Mouse (Mus musculus): ENCODE results near the gene Prdx6. TPM values are rescaled to one million over a fixed set of nuclear protein-coding genes. Genes with fewer than 3 reads are reported as not detected.

Gene Prdx6
- total and polyA plus RNA-seq, 3 experiments, result 102 to 277 (median 232) TPM

- Histone ChIP-seq H3K4me3 (replicated peaks in 1 of 3; ENCODE audit: low read depth in 2 of 3, low read length in 2 of 3, poor library complexity in 1 of 3) (no peak overlapping the region), H3K9ac (ENCODE audit: insufficient read depth, low read depth) (no peak overlapping the region)
These were observed 18.3 kb upstream of the Prdx6 start for GRCm38 (mm10) chr1:161269346-161269745.

GRCm38 (mm10) chr1:161268884-161269283, 17.9 kb upstream of the Prdx6 start:
- peaks cover 0 to 4% of the 10 kb centered on the region in 2 experiments; a peak in 1 of 4 replicates for H3K4me1 ChIP-seq (ENCODE audit: control insufficient read depth in 1 of 2, insufficient read depth in 2 of 2)
- in situ Hi-C loops (cut with MboI; ENCODE audit: low pct_ligation_motif_present, low pct_unique_long_range_greater_than_20kb, low sequenced_read_pairs), result no loop called here
- no peaks in the 10 kb centered on the region for H3K9me3 ChIP-seq (replicated peaks; ENCODE audit: low read length)
- H3K9ac ChIP-seq (ENCODE audit: insufficient read depth, low read depth), result no peak overlapping the region
- dilution Hi-C loops (cut with MboI; ENCODE audit: extremely low pct_ligation_motif_present, extremely low pct_unique_long_range_greater_than_20kb, low sequenced_read_pairs), result no loop called here
- DNase-seq (ENCODE audit: extremely low read depth), result no peak
- no peak overlapping the region for H3K4me2 ChIP-seq (ENCODE audit: insufficient read depth, low read depth, poor library complexity, severe bottlenecking)
- TF ChIP-seq KAT2A (IDR thresholded peaks at IDR 0.05; ENCODE audit: insufficient replicate concordance, low read length), result no peak
- no peak for TF ChIP-seq NRF1 (IDR thresholded peaks at IDR 0.05; ENCODE audit: low read depth, low read length)
- TF ChIP-seq NELFE (IDR thresholded peaks at IDR 0.05; ENCODE audit: low read depth, low read length), result no peak
- TF ChIP-seq GABPA (IDR thresholded peaks at IDR 0.05; ENCODE audit: insufficient replicate concordance, low read depth, low read length), result no peak
- no peak for TF ChIP-seq MEF2A (IDR thresholded peaks at IDR 0.05; ENCODE audit: borderline replicate concordance, low read depth, low read length)
- no peak for TF ChIP-seq SIN3A (IDR thresholded peaks at IDR 0.05; ENCODE audit: low read length)
- TF ChIP-seq POLR2AphosphoS2 (IDR thresholded peaks at IDR 0.05; ENCODE audit: low read depth, low read length), result no peak
- TF ChIP-seq MAX (IDR thresholded peaks at IDR 0.05; ENCODE audit: low read length), result no peak
- no peak for TF ChIP-seq BHLHE40 (IDR thresholded peaks at IDR 0.05; ENCODE audit: low read depth, low read length)
- no peak for TF ChIP-seq MAFK (IDR thresholded peaks at IDR 0.05; ENCODE audit: insufficient replicate concordance, low read length)
- no peak for TF ChIP-seq ELF1 (IDR thresholded peaks at IDR 0.05; ENCODE audit: low read depth, low read length)
- TF ChIP-seq RCOR1 (conservative IDR thresholded peaks at IDR 0.05; ENCODE audit: low read depth, low read length), result no peak
- no peak for TF ChIP-seq HCFC1 (IDR thresholded peaks at IDR 0.05; ENCODE audit: low read depth, low read length)
- no peak for TF ChIP-seq EP300 (IDR thresholded peaks at IDR 0.05; ENCODE audit: low read length)
- TF ChIP-seq E2F4 (IDR thresholded peaks at IDR 0.05; ENCODE audit: insufficient replicate concordance, low read depth, low read length), result no peak
- no peak for TF ChIP-seq RAD21 (IDR thresholded peaks at IDR 0.05; ENCODE audit: low read depth, low read length)
- no peak overlapping the region for H3K27ac ChIP-seq (ENCODE audit: insufficient read depth, low read depth)
- H3K27me3 ChIP-seq (replicated peaks), result no peaks in the 10 kb centered on the region
- H3K4me3 ChIP-seq (replicated peaks in 1 of 3; ENCODE audit: low read depth in 2 of 3, low read length in 2 of 3, poor library complexity in 1 of 3), result no peak overlapping the region
- no peaks in the 10 kb centered on the region for H3K36me3 ChIP-seq (replicated peaks in 1 of 2; ENCODE audit: control insufficient read depth in 1 of 2, insufficient read depth in 1 of 2, low read length in 1 of 2)
- H3K79me2 ChIP-seq (replicated peaks; ENCODE audit: control insufficient read depth, extremely low read depth, insufficient read depth, poor library complexity, severe bottlenecking), result no peaks in the 10 kb centered on the region

More at GRCm38 (mm10) chr1:161269346-161269745, 18.3 kb upstream of the Prdx6 start:
- in situ Hi-C loops (cut with MboI; ENCODE audit: low pct_ligation_motif_present, low pct_unique_long_range_greater_than_20kb, low sequenced_read_pairs), result no loop called here
- Histone ChIP-seq H3K9me3 (replicated peaks; ENCODE audit: low read length) (no peaks in the 10 kb centered on the region), H3K27ac (ENCODE audit: insufficient read depth, low read depth) (no peak overlapping the region), H3K4me2 (ENCODE audit: insufficient read depth, low read depth, poor library complexity, severe bottlenecking) (no peak overlapping the region), H3K27me3 (replicated peaks) (no peaks in the 10 kb centered on the region), H3K36me3 (replicated peaks in 1 of 2; ENCODE audit: control insufficient read depth in 1 of 2, insufficient read depth in 1 of 2, low read length in 1 of 2) (no peaks in the 10 kb centered on the region), H3K4me1 (ENCODE audit: control insufficient read depth in 1 of 2, insufficient read depth in 2 of 2) (peaks cover 0 to 4% of the 10 kb centered on the region in 2 experiments; a peak in 1 of 4 replicates), H3K79me2 (replicated peaks; ENCODE audit: control insufficient read depth, extremely low read depth, insufficient read depth, poor library complexity, severe bottlenecking) (no peaks in the 10 kb centered on the region)
- dilution Hi-C loops (cut with MboI; ENCODE audit: extremely low pct_ligation_motif_present, extremely low pct_unique_long_range_greater_than_20kb, low sequenced_read_pairs), result no loop called here
- TF ChIP-seq TCF12 (IDR thresholded peaks at IDR 0.05; ENCODE audit: low read depth, low read length) (no peak), UBTF (IDR thresholded peaks at IDR 0.05; ENCODE audit: low read depth, low read length) (no peak)
- DNase-seq (ENCODE audit: extremely low read depth), result no peak
